Mouse (Mus musculus): ENCODE measurements around the gene Pdlim4.
"Not testable (repeated sequence)": the region's sequence is repeated elsewhere in the genome, so short reads cannot be mapped to it uniquely, and the experiment has no call there.

Pdlim4 gene

DNA sequence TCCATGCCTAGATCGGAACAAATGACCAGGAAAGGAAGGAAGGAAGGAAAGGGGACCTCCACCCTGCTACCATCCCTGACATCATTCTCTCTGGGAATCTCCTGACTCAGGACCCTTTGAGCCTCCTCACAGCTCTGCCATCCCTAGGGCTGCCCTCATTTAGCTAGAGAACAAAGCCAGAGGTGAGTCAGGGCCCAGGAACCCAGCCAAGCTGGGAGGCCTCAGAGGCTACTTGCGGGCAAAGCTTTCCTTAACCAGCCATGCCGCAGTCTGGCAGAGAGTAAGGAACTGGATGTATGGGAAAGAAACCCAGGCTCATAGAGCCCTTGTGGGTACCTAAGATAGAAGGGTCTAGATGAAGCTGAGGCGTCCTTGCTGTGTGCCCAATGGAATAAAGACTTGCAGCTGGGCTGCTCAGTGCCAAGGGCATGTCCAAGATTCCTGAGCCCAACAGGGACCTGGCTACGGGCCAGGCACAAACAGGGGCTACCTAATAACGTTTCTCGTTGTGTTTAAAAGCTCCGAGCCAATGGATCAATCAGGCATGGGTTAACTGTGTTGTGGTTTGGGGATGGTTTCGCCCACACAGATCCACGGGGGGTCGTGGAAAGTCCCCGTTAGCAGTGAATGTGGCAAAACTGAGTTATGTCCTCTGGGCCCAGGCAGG lies 6.6 kb downstream of the Pdlim4 start:
- DNase-seq (ENCODE audit: low read depth, low spot score), result no peak

DNA sequence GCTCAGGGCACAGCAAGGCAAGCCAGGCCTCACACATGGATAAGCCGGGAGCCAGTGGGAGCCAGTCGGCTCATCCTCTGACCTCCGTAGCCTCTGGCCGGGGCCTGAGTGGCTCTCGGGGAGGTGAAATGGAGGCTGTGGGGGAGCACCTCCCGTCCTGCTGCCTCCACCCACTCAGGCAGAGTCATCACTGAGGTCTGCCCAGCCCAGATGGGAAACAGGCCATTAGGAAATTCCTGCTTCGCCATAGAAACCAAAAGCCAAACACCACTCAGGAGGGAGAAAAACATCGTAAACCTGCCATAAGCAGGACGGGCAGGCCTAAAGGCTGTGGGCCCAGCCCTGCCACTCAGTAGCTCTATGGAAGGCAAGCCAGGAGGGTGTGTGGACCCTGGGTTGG lies 8.5 kb downstream of the Pdlim4 start:
- no peak for DNase-seq (ENCODE audit: low read depth, low spot score)

DNA sequence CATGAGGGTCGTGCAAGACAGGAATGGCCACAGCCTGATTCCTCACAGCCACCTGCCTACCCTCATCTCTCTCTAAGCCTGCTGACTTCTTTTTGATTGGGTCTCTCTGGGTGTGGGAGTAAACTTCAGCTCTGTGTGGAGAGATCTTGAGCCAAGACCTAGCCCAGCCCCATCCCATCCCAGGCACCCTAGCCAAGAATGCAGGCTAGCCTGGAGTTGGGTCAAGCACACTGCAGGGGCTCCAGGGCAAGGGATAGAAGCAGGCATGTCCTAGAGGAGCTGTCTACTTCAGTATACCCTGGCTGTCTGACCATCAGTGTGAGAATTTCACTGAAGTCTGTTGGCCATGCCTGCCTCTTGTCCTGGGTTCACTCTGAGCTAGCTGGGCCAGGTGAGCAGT lies 9.3 kb downstream of the Pdlim4 start:
- DNase-seq (ENCODE audit: low read depth, low spot score), result no peak

DNA sequence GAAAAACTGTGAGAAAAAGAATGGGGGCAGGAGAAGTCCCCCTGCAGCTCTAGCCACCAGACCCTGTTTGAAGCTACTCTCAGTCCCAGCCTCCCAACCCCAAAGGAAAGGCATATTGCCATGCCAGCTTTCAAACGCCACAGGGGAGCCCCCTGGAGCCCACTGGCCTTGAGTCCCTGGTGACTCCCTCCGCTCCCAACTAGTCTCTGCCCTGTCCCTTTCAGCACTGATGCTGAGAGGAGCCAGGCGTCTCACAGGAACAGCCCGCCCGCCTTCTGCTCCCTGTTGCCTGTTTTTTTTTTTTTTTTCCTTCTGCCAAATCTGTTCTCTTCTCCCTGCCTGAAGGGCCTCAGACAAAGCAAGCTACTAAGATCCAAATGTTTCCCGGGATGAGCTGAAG lies 10.2 kb downstream of the Pdlim4 start:
- no peak for DNase-seq (ENCODE audit: low read depth, low spot score)

DNA sequence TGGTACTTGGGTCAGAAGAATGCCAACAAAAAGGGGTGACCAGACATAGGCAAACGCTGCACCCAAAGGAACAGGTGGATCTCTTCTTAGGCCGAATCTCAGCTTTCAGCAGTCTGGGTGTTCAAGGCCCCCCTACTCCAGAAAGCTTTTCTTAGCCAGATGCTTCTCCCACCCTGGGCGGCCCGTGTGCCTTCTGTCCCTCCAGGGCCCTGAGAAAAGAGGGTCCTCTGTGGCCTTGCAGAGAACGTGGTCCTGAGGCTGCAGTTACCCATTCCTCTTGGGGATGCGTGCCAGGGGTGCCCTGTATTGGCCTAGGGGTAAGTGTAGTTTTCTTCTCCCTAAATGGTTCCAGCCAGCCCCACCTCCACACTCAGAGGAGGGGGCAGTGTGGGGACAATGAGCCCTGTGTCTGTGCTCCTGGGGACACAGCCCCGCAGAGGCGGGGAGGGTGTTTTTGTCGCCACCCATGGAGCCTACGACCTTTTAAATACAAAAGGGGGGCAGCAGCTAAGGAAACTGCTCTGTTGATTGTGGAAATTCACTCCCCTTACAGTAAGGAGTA lies 10.7 kb downstream of the Pdlim4 start:
- DNase-seq (ENCODE audit: low read depth, low spot score), result no peak

DNA sequence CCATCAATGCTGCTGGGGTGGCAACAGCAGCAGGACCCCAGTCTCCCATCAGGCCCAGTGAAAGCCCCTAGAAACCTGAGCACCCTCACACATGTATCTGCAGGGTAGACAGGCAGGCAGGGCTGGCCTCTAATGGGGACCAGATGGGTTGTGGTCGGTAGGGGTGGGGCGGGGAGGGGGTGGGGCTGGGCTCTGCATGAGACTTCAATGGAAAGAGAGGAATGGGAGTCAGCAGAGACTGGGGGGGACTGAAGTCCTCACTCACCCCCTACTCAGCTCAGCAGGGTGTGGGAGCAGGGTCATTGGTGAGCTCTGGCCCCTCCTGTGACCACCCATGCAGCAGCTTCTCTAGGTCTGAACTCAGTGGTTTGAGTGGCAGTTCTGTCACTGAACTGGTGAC lies 11.4 kb downstream of the Pdlim4 start:
- no peak for DNase-seq (ENCODE audit: low read depth, low spot score)

DNA sequence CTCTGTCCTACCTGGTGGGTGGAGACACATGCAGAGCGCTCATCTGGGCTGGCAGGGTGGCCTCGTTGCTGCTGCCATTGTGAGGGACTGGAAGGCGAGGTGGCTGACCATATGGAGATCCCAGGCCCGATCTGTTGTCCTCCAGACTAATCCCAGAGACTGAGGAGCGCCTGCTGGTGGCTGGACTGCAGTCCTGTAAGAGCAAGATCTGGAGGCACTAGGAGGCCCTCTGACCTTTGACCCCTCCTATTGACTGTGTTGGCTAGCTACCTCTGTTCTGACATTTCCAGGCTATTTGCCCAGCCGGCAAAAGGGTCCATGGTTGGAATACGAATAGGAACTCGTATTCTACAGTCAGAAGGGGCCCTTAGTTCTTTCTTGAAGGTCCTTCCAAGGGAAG lies 12.7 kb downstream of the Pdlim4 start:
- DNase-seq (ENCODE audit: low read depth, low spot score), result peak; percentile 28

DNA sequence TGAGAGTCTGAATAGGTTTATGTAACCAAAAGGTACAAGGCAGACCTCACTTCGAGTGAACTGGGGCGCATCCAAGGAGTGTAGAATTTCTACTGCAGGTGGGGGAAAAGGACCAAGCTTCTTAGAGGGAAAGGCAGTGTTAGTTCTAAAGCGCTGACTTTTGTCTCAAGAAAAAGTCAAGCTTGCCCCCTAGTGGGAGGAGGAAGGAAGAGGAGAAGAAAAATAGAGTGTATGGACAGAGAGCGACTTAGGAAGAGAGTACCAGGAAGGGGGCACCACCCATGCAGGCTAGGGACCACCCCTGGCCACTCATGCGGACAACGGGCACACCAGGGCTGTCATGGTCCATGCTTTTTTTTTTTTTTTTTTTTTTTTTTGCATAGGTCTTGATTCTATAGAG lies 14.6 kb downstream of the Pdlim4 start:
- peak; percentile 70 for DNase-seq (ENCODE audit: low read depth, low spot score)

DNA sequence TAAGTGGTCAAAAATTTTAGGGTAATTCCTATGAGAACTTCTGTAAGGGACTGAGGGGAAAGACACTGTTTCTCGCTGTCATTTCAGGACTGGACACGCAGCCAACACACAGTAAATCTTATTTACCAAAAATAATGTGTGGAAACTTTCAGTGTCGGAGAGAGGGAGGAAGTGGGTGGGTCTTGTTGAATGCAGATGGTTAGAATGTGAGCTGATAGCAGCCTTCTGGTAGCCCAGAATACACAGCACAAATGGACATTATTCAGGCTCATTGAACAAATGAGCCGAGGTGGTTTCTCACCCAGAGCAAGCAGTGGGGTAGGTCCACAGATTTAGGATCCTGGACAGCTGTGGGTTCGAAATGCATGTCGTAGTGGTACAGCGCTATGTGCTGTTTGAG lies 15.7 kb downstream of the Pdlim4 start:
- no peak for DNase-seq (ENCODE audit: low read depth, low spot score)

DNA sequence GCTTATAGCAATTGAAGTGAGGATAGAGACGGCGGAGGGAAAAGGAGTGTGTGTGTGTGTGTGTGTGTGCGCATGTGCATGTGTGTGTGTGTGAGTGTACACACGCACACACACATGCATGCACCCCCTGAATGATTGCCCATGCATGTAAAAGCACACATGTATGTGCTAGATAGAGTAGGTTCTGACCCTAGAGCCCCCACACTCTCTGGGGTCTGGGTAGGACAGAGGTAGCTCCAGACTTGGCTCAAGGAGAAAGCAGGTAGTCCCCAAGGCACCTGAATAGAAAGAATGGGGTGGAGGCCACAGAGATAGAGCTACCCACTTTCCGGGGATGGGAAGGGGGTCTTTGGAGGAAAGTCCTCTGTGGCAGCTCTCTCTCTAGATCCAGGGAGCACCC lies 16.7 kb downstream of the Pdlim4 start:
- DNase-seq (ENCODE audit: low read depth, low spot score), result no peak

DNA sequence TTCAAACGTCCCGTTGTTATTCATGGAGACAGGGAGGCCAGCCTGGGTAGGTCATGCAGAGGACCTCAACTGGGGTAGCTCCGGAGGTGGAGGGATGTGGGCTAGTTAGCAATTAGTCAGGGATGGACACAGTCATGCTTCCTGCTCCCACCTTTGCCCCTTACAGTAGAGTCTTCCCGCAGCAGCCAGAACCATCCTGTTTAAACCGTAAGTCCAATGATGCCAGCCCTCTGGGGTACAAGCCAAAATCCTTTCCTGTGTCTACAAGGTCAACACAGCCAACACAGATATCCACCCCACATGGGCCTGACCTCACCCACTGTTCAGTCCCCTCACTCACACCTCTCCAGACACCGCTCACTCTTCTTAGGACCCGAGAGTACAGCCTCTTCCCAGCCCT lies 17.7 kb downstream of the Pdlim4 start:
- no peak for DNase-seq (ENCODE audit: low read depth, low spot score)

DNA sequence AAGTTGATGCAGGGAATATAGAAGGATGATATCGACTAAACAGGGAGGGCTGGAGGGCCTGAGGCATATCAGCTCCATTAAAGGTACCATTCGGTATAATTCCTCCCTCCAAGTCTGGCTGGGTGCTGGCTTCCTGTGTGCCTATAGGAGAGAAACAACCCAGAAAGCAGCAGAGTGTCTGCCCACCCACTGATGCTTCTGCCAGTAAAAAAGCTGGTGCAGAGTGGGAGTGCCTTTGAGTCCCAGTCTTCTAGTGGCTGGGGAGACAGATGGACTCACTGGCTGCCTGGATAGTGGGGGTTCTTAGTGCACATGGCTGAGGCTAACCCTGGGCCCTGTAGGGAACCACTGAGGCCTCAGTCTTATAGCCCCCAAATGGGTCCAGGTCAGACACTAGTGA lies 18.6 kb downstream of the Pdlim4 start:
- DNase-seq (ENCODE audit: low read depth, low spot score), result no peak

DNA sequence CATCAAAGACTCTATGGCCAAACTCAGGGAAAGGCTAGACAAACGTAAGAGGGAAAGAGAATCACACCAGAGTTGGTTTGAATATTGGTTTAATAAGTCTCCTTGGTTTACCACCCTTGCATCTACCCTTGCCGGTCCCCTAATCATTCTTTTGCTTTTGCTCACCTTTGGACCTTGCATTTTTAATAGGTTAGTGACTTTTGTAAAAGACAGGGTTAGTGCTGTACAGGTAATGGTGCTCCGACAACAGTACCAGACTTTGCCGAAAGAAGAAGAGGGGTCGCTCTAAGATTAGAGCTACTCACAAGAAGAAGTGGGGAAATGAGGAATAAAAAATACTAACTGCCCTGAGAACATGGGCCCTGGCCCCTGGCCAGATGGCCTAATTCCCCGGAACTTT lies 28.1 kb downstream of the Pdlim4 start:
- DNase-seq (ENCODE audit: low read depth, low spot score), result no peak

DNA sequence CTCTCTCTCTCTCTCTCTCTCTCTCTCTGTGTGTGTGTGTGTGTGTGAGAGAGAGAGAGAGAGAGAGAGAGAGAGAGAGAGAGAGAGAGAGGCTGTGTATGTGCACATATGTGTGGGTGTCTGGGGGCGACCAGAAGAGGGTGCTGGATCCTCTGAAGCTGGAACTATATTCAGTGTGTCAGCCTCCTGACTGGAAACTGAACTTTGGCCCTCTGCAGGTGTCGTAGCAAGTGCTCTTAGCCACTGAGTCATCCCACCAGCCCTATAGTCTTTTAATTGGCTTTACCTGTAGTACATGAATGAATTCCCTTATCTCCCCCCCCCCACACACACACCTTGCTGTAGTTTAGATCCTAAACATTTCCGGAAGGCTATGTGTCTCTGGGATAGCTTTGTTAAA lies 35.9 kb downstream of the Pdlim4 start:
- not testable (repeated sequence) for DNase-seq (ENCODE audit: low read depth, low spot score)

DNA sequence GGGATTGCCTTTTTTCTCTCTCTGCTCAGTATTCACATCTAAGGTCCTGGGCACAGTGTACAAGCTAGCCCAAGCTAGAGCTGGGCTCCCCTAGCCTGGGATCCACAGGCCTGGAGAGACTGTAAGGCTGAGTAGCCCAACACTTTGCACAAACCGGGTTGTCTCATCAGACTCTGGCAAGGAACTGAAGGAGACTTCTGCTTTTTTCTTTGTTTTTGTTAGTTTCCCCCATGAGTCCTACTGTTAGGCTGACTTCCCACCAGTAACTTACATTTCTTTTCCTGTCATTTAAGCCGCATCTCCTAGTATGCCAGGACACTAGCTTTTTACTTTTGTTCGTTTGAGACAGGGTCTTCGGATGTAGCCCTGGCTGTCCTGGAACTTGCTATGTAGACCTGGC lies 39.8 kb downstream of the Pdlim4 start:
- no peak for DNase-seq (ENCODE audit: low read depth, low spot score)

DNA sequence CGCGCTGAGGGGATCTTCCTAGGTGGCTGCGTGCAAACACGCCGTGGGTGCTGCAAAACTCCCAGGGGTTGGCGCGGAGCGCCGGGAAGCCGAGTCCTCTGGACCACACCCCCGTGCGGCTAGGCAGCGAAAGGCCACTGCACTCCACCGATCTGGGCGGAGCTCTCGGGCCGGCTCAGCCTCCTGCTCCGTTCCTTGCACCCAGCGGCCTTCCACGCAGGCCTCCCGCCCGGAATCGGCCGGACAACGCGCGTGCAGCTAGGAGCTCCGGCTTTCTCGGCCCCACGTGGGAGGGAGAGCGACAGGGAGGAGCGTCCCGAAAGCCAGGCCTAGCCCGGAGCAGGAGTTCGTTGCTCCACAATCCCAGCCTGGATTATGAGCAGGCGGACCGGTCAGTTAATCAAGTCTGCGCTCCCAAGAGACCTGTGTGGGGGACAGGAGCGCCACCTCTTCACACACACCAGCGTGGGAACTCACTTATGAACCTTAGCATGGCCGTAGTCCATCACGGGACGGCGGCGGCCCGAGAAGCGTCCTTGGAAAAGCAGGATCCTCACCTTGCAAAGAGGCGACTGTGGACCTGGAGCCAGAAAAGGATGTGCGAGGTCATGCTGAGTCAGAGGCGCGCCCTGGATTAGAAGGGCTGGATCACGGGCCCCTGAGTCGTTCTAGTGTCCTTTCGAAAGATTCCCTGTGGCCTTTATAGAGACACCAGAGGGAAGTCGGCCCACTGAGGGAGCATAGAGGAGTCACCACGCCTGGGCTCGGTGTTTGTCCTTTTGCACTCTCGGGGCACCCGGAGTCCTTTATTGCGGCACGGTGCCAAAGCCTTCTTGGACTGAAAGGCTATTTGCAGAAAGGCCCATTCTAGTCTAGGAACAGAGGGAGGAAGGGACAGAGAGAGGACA lies 40.5 kb downstream of the Pdlim4 start, which contains the start of gene Slc22a4:
Gene Slc22a4 (minus strand): TSS at position 47 of the 908 bp plus-strand sequence.
- DNase-seq (ENCODE audit: low read depth, low spot score), result peak; percentile 15

DNA sequence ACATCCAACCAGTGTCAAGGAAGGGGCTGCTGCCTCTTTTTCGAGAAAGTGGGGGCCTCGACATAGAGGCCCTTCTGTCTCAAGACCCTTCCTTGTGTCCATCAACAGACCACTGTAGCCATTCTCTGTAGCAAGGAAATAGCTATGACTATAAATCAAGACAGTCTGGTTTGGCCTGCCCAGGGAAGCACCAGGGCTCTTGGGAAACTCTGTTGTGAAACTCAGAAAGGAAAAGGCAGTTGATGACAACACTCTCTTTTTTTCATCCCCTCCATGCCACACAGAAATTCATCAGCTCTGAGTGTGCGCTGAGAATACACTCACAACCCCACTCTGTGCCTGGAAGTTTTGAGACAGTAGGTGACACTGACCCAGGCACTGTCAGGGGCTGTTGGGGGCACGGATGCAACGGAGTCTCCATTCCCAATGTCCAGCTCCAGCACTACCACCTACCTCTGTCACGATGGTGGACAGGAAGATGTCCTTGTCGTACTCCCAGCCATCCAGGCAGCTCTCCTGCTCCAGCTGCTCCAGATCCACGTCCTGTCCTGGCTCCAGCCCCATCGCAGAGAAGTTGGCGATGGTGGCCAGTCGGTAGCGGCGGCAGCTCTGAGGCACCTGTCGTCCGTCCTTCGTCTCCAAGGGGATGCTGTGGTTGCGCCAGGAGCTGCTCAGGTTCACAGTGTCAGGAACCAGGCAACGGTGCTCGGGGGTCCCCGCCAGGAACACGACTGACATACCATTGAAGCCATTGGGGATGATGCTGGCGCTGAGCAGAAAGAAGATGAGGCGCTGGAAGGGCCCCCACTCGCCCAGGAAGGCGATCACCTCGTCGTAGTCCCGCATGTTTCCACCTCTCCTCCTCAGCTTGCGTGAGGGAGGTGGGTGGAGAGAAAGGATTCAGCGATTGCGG lies 41.4 kb downstream of the Pdlim4 start:
- no peak for DNase-seq (ENCODE audit: low read depth, low spot score)

DNA sequence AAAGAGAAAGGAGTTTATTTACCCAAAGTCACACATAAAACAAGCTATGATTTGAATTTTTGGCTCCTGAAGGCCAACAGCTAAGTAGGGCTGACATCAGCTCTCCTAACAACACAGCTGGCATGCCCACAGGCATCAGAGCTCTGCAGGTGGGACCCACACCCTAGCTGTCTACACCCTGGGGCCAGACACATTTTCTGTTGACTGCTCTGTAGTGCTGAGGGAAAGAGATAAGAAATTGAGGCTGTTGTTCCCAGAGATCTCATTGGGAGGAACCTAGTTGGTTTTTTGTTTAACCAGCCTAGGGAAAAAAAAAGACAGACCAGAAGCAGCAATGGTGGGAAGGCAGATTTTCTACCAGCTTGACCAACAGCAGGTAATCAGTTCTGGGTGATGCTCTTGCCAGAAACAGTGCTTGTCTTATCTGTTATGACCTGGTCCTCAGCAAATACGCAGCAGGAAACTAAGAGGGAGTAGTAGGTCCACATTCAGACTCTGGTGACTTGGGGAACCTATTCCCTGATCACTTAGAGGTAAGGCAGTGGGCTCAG lies 42.2 kb downstream of the Pdlim4 start:
- DNase-seq (ENCODE audit: low read depth, low spot score), result no peak

DNA sequence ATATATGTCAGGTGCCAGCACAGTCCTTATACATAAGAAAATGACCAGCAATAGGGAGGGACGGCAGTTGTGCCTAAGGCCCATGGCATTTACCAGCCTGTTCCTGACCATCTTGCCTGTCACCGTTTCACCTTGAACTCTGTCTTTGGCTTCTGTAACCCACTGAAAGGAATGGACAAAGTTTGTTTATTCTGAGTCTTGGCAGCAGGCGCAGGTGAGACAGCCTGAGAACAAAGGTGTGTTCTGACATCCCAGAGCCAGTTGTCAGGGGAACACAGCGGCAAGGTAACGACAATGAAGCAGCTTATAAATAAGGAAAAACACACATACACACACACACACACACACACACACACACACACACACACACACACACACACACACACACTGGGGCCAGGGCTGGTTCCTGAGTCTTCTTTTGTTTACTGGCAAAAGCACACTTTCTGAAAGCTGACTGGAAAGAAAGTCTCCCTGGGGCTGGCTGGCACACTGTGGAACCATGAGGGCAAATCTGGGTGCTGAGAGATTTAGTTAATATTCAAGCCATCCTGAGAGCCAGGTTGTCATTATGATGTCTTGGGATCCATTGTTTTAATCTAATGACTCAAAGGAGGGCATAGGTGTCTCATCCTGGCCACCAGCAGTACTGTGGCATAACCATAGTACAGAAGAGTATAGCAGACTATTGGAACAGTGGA lies 47.3 kb downstream of the Pdlim4 start:
- DNase-seq (ENCODE audit: low read depth, low spot score), result no peak

DNA sequence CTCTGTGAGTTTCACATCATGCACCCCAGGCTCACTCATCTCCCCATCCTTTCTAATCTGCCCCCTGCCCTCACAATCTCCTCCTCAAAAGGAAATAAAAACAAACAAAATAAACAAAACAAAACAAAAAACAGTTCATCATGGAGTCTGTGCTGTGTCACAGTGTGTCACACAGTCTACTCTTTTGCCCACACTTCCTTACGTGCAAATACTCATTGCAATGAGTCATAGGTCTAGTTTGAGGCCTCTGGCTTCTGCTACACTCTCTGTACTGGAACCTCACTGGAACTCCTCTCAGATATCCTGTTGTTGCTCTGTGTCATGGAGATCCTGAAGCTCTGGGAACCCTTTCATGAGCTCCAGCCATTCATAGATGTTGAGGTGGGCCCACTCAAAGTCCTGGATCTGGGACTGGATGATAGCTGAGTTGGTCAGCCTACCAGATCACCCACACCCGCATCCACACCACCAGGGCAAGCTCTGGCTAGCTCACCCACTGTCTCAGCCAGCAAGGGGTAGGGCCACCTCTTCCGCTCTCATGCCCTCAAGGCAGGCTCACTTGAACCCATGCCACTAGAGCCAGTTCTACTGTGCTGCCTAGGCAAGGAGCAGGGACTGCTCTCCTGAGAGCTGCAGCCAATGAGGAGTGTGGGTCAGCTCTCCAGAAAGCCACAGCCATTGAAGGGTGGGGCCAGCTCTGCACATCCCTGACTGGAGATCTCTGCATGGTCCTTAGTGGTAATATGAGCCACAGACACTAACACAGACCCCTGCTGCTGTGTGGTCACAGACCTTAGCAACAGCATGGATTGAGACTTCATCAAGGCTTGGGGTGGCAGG lies 49.7 kb downstream of the Pdlim4 start:
- no peak for DNase-seq (ENCODE audit: low read depth, low spot score)
